Mouse (Mus musculus) cerebellum, adult 8-10 months (tissue): ENCODE measurements around the gene Tpte.
"Not testable (repeated sequence)": the region's sequence is repeated elsewhere in the genome, so short reads cannot be mapped to it uniquely, and the experiment has no call there.

Experiments used
- DNase-seq: peaks from one replicate; pipeline ENCODE4 v3.0.0; 2022

The Tpte gene

DNA sequence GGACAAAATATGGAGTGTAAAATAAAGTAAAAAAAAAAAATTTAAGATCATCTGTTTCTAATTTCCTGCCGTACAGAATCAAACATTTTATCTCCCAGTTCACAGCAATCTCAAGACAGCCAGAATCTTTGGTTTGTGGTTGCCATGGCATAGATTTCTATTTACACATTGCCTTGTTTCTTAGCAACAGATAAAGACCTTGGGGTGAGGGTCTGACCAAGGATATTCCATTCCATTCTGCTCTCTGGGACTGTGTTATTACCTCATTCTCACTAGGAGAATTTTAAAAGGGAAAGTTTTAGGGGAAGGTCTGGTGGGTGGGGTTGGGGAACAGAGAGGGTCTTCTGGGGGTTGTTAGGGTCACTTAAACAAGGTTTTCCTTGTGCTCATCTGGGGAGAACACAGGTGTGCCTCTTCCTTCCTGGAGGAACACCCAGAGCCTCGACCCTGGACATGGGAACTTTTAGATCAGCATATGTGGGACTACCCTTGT, at the start of gene Tpte:
Gene Tpte, plus strand, starts transcription at position 443 of the 493 bp plus-strand sequence.
- no peak for DNase-seq

DNA sequence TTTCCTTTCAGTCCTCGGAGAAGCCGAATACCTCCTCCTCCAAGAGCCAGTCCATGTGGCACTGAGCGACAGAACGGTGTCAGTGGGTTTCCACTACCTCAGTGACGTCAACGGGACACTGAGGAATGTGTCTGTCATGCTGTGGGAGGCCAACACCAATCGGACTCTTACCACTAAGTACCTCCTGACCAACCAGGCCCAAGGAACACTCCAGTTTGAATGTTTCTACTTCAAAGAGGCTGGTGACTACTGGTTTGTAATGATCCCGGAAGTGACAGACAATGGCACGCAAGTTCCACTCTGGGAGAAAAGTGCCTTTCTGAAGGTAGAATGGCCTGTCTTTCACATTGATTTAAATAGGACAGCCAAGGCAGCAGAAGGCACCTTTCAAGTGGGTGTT, 40.3 kb upstream of the Tpte start:
- no peak for DNase-seq

DNA sequence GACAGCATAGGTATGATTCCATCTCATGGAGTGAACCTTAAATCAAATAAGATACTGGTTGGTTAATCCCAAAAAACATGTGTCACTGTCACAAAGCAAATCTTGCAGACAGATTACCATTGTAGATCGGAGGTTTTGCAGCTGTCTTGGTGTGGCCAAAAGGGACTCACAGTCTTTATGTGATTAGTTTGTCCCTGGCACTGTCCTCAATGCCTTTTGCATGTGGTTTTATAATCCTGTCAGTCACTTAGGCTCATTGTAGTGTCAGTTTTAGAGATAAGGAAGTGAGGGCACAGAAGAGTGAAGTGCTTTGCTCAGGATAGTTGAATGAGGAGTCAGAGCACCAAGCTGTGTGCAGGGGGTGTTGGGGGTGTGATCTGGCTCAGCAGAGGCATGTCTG, 37.6 kb upstream of the Tpte start:
- DNase-seq: no peak

DNA sequence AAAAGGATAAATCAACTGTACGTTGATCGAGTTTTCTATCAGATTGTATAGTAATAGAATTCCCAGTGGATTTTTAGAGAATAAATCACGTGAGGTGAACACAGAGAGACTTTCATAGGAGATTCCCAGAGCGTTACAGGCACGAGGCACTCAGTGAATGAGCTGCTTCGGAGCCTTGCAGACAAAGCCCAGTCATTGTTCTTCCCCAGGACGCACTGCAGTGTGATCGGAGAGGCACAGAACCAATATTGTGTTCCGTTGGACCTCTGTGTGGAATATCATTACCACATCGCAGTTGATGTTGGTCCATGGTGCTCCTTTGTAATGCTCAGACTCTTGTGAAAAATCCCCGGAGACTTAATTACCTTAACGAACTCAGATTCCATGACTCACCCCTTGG, 35.3 kb upstream of the Tpte start:
- DNase-seq: no peak

DNA sequence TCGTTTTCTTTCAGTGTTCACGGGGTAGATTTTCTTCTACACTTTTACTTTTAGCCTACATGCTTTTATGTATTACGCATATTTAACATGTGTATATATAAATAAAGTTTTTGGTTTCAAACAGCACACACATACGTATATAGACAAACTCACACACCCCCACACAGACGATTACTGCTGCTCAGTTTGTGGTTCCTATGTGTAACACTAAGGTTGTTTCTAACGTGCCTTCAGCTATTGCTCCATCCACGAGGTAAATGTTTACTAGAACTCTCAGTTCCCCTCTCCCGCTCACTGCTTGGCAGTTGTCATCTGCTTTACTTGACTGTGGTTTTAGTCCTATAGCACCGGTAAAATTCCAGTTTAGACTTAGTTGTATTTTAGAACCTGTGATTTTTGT, 34.2 kb upstream of the Tpte start:
- DNase-seq: no peak

DNA sequence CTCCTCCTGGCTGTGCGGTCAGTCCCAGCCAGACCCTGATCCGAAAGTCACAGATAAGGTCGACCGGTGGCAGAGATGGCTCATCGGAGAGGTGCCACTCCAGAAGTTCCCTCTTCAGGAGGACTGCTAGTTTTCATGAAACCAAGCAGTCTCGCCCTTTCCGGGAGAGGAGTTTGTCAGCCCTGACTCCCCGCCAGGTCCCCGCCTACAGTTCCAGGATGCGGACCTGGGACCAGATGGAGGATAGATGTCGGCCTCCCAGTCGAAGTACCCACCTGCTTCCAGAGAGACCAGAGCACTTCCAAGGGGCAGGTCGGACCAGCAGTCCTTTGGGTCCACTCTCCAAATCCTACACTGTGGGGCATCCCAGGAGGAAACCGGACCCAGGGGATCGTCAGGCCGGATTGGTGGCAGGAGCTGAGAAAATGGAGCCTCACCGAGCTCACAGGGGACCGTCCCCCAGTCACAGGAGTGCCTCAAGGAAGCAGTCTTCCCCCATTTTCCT, 24.2 kb upstream of the Tpte start:
- no peak for DNase-seq

DNA sequence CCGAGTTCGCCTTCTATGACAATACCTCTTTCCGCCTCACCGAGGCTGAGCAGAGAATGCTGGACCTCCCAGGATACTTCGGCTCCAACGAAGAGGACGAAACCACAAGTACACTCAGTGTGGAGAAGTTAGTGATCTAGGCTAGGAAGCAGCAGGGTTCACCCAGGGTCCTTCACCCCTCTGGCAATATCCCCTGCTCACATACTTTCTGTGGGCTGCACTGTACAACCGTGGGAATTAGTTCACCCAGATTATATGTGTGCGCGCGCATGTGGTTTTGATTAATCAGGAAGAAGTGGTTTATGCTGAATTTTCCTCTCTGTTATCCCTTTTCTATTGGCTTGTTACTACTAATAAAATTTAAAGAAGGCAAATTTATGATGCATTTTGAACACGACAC, 23.7 kb upstream of the Tpte start:
- no peak for DNase-seq

DNA sequence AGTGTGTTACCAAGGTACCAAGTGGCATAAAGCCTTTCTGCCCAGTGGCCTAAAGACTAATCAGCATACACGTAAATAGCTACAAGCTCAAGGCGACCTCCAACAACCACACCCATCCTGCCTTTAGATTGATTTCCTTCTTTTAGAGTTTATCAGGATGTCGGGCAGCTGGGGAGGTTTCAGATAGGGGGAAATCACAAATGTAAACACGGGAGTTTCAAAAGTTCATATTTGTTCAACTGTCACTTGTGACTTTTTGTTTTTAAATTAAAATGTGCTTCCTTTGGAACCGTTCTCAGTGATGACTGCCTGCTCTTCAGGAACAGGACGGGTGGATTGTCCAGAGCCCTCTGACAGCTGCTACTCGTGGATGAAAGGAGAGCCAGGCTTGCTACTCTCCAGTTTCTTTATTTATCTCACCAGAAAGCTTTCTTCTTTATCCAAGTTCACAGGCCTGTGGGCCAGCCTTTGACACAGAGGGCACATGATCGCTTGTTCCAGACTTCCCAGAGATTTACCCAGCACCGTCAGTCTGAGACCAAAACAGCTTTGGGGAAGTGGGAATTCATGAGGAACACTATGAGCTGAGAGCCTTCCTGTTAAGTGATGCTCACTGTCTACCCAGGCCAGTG, 23.0 kb upstream of the Tpte start:
- no peak for DNase-seq

DNA sequence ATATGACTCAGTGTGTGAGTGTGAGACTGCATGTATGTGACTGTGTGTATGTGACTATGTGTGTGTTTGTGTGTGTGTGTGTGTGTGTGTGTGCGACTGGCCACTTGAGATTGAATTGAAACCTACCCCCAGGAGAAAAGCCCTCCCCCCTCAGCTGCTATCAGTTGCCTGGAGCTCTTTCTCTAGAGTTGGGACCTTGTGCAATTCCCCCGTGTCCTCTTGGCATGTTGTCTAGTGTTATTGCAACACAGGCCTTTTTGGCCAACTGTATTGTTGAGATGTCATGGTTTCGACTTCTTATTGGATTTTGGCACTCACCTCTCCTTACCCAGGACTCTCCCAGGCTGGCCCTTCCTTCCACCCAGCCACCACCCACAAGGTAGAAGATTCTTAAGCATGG, 21.0 kb upstream of the Tpte start:
- no peak for DNase-seq

DNA sequence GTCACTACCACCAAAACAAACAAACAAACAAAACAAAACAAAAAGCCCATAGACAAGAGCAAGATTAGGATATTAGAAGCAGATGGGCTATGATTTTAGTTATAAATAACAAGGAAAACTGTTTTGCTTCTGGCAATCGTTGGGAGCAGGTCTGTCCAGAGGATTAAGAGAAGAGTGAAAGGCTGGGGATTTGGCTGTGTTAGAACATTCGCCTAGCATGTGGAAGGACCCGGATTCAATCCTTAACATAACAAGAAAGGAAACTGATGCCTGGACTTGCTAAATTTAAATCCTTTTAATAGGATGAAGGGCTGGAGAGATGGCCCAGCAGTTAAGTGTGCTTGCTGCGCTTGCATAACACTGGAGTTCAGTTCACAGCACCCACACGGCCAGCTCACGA, 18.9 kb upstream of the Tpte start:
- DNase-seq: no peak

DNA sequence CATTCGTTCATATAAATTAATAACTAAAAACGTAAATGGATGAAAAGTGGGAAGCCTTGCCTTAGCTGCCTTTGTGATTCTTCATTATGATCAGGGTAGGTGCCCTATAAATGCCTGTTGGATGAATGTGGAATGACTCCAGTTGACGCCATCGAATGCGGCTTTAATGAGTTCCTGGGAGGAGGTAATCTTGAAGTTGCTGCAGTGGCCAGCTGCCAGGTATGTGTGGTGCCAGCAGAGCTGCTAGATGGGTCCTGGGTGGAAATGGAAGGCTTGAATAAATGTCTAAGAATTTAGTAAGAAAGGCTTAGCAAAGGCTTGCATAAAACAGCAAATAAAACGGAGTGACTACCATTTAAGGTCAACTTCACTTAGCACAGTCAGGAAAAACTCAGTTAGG, 18.5 kb upstream of the Tpte start:
- no peak for DNase-seq

DNA sequence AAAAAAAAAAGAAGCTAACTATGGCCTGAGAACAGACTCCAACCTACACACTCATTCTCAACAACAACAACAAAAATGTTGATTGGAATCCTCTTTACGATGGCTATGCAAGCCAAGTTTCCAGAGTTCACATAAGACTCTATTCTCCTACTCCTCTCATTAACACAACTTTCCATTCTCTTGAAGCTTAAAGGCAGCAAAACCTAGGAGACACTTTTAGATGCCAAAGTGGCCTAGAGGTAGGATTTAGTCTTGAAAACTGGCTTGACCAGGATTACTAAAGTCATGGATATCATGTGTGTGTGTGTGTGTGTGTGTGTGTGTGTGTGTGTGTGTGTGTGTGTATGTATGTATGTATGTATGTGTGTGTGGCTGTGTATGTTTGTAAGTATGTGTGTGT, 18.0 kb upstream of the Tpte start:
- DNase-seq: no peak

DNA sequence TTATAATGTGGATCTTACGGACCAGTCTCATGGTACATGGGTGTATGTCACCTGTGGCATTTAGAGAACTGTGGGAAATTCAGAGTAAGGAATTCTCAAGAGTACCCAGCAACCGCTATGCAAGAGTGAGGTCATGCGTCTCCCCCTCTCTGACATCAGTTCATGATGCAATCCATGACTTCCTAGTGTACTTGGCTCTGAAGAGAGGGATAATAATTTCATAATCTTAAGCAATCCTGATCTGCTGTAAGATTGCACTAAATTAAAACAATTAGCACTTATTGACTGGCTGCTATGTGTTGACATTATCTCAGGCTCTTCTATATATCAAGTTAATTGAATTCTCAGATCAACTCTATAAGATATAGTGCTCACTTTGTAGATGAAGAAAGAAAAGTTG, 16.4 kb upstream of the Tpte start:
- no peak for DNase-seq

DNA sequence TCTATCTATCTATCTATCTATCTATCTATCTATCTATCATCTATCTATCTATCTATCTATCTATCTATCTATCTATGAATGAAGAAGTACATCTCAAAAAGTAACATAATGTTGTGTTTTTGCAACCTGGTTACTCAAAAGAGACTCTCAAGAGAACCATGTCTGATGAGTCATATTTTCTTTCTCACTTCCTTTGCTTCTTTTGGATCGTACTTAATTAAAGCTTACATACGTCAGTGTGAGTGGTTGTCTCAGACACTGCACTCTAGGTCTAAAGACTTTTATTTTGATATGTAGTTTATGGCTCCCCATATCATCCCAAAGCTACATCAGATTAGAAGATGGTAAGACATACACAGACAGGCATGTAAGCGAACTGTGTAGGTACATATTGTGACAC, 10.1 kb upstream of the Tpte start:
- no peak for DNase-seq

DNA sequence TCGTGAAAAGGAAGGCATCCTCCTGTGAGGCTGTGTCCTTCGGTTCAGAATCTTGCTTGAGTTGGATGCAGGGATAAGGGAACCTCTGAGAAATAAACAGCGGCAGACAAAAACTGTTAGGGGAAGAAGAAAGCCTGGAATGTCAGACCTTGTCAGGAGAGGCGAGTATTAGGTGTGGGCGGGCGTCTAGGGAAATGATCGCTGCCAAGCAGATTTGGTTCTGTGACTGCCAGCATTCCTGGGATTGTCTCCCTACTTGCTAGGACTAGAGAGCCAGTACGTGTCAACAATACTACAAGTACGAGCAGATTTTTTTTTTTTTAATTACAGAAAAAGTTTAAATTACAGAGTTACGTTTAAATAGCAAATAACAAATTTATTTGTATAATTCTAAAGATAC, 8.6 kb upstream of the Tpte start:
- DNase-seq: no peak

DNA sequence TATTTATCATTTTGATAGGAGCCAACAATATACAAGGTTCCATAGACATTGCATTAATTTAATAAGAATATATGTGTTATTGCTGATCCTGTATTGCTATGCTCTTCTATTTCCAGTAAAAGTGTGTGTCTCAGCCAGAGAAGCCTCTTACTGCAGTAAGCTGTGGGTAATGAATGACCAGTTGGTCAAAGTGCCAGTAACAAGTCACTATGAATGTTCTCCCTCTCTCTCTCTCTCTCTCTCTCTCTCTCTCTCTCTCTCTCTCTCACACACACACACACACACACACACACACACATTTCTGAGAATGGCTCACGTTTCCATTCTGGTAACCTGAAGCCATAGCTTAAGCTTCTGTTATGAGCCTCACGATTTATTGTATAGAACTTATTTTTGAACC, 19.1 kb downstream of the Tpte start:
- no peak for DNase-seq

DNA sequence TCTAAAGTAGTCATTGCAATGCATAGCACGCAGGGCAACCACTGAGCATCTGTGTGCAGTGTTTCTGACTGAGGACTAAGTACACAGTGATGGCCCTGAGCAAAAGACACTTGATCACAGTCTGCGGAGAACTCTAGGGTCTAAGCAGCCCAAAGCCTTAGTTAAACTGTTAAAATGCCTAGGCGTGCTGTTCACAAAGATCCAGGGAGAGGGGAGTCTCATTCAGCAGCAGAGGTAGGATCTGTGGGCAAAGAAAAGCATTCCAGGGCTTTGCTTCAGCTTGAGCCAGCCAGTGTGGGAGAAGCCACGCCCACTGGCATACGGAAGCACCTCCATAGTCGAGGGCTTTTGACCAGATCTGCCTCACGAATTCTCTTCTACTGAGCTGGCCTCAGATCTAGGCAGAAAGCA, 19.7 kb downstream of the Tpte start:
- no peak for DNase-seq

DNA sequence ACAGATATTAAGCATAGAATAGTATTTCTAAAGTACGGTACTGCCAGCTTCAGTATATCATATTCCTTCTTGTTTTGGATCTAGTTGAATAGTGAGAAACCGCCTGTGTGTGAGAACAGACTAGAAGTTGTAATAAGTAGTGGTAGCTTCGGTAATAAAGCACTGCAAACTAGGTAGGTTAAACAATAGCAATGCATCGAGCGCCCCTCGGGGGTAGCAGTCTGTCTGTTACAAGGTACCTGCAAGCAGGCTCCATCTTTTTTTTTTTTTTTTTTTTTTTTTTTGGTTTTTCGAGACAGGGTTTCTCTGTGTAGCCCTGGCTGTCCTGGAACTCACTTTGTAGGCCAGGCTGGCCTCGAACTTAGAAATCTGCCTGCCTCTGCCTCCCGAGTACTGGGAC, 20.8 kb downstream of the Tpte start:
- not testable (repeated sequence) for DNase-seq

DNA sequence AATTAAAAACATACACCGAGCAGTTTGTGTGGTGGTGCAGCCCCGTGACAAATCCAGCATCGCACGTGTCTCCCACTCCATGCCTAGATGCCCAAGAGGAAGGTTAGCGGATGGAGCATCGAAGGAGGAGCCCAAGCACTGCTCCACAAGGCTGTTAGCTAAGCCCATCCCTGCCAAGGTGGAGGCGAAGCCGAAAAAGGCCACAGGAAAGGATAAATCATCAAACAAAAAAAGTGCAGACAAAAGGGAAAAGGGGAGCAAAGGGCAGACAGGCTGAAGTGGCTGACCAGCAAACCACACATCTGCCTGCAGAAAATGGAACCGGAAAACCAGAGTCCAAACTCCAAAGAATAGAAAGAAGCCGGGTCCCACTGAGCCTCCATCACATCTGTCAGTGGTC, 23.8 kb downstream of the Tpte start:
- no peak for DNase-seq

DNA sequence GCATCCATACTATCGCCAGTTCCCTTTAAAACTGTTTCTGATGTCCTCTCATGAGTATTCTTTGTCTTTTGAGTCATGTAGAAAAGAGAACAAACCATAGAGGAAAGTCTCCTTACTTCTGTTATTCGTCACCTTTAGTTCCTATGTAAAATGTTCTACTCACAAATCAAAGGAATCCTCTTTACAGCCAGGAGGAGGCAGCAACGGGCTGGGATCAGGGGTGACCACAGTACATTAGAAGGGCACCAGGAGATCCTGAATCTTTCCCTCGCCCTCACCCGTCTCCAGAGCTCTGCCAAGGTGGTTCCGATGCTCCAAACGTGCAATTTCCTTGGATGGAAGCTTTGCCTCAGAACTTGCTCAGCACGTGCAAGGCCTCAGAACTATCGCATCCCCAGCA, 28.2 kb downstream of the Tpte start:
- no peak for DNase-seq

DNA sequence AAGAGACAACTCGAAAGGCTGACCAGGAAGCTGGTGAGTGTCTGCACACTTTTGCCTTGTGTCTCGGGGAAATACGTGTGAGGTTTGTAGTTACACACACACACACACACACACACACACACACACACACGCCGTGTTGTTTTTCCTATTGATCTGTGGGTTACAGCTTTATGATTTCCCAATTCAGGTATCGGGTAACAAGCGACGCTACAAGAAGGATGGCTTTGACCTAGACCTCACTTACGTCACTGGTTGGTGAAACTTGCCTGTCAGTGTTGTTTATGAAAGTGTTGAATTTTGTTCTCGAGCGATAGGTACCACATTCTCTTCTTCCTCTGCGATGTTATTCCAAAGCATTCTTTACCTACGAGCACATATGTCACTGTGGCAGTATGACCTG, 52.2 kb downstream of the Tpte start:
- DNase-seq: no peak

DNA sequence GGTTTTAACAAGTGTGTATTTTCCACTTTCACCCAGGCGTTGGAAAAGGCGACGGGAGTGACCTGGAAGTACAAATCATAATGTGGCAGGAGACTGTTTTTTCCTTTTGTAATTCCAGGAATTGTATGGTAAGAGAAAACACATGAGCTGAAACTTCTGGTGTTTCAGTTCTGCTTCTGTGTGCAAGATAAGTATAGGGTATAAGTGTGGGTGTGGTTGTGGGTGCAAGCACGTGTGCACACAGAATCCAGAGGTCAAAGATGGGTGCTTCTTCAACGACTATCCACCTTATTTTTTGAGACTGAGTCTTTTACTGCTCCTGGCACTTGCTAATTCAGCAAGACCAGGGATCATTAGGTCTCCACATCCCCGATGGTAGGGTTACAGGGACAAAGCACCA, 76.1 kb downstream of the Tpte start:
- no peak for DNase-seq

DNA sequence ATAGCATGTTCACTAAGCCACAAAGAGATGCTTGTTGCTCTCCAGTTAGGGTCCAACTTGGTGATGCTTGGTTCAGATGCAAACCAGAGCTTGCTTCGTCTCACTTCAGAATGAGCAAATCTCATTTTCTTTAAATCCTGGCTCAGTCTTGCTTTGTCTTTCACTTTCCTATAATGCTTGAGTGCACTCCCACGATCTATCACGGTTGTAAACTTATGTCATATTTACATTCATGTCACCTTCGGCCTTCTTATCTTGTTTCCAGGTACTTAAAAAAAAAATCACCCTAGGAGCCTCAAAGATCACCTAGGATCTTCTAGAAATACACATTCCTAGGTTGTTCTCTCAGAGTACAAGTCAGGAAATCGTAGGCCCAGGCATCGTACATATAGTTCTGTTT, 76.6 kb downstream of the Tpte start:
- no peak for DNase-seq

DNA sequence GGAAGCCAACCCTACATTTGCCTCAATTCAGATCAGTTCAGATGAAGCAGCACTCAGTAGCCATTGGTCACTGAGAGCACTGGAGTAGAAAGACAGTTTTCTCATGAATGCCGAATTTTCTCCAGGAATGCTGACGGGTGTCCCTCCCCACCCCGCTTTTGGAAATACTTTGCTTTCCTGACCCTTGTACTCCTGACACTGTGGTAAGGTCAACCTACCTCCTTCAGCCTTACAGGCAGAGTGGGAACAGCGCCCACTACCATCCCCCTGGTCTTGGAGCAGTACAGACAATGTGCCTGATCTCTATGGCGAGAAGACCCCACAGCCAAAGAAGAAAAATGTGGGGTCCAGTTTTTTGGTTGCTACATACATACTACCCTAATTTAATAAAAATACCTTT, 93.1 kb downstream of the Tpte start:
- no peak for DNase-seq

DNA sequence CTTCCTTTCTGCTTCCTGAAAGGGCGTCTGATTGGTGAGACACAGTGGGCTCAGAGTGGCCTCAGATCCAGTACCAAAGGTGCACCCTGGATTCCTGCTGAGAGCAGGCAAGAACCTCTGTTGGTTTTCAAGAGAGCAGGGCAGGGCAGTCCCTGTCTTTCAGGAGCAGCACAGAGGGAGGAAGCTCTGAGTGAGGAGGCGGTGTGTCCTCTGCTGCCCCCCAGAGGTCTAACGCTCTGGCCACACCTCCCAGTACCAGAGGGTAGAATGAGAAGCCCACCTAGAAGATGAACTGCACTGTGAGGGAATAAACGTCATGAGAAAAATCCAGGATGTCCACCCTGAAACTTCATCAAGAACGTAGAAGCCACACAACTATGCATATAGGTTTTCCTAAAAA, 93.7 kb downstream of the Tpte start:
- no peak for DNase-seq

DNA sequence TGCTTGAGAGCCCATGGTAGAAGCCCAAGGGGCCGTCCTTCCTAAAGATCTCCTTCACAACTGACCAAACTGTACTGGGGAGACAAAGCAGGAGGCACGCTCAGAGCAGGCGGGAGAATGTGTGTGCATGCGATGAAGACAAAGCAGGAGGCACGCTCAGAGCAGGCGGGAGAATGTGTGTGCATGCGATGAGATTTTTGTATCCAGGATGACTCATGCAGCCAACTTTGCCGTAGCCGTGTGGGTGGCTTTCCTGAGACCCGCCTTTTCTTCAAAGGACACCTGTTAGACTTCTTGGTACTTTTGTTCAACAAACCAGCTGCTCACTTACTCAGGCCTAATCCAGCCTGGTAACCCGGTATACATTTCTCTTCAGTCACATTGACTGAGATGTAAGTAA, 97.7 kb downstream of the Tpte start:
- no peak for DNase-seq
